Mouse (Mus musculus) bone marrow macrophage, adult 2 months (primary cell): Measurements from ENCODE around the gene Tcap.

Experiments used
- CTCF ChIP-seq: IDR thresholded peaks from 2 replicates; pipeline ENCODE4 v1.5.1; 2012; ENCODE audit warnings: low read depth, mild to moderate bottlenecking, low read length, moderate library complexity
- POLR2A ChIP-seq: IDR thresholded peaks from 2 replicates; pipeline ENCODE4 v1.6.1; 2012; ENCODE audit warnings: mild to moderate bottlenecking, low read depth, low read length, borderline replicate concordance

- TF ChIP-seq CTCF (no peak), POLR2A (no peak)
Measured at GRCm38 (mm10) chr11:98367863-98368186, 15.8 kb upstream of the Tcap start.
